Mouse (Mus musculus) liver, embryonic 14.5 days (tissue): ENCODE measurements around the gene Cisd3.
"Not testable (repeated sequence)": the region's sequence is repeated elsewhere in the genome, so short reads cannot be mapped to it uniquely, and the experiment has no call there.

Experiments used
- CTCF ChIP-seq: IDR thresholded peaks from 2 replicates; pipeline ENCODE4 v1.5.1; 2016; ENCODE audit warnings: antibody characterized with exemption, low read depth, control low read depth
- EP300 ChIP-seq: IDR thresholded peaks from 2 replicates; pipeline ENCODE4 v1.6.1; 2016; ENCODE audit warnings: antibody characterized with exemption, low read depth

GRCm38 (mm10) chr11:97710067-97710466, 24.4 kb downstream of the Cisd3 start:
- peak; percentile 13; the same call in 1 of the 2 replicates for TF ChIP-seq CTCF
- not testable (repeated sequence) for TF ChIP-seq EP300
